Mouse (Mus musculus) erythroblast, embryonic 14.5 days (primary cell): ENCODE results near the gene Cnksr3.

Experiments
- GATA1 ChIP-seq: IDR thresholded peaks from 2 replicates; pipeline ENCODE4 v1.6.1; 2012; ENCODE audit warnings: low read length, inconsistent platforms, mixed read lengths
- TAL1 ChIP-seq: IDR thresholded peaks from 3 replicates; pipeline ENCODE4 v1.6.1; 2012; ENCODE audit warnings: low read length, inconsistent platforms, mixed read lengths

DNA sequence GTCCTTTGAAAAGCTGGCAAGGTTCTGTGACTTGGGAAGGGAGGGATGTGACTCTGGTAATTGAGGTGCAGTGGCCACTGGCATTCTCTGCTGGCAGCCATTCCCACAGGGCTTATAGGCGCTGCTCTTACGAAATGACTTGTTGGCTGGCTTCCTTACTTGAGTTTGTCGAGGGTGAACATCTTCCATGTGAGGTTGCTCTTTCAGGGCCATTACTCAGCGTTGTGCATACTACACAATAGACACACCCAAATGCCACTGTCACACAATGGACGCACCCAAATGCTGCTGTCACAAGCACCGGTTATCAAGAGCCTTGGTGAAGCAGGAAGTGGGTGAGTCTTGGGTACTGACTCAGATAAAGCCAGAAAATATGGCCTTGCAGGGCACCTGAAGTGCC lies 22.8 kb downstream of the Cnksr3 start:
- TF ChIP-seq TAL1, result no peak
- no peak for TF ChIP-seq GATA1
